10 mouse cellular contexts compared by ENCODE assay signal in the genomic region with DNA sequence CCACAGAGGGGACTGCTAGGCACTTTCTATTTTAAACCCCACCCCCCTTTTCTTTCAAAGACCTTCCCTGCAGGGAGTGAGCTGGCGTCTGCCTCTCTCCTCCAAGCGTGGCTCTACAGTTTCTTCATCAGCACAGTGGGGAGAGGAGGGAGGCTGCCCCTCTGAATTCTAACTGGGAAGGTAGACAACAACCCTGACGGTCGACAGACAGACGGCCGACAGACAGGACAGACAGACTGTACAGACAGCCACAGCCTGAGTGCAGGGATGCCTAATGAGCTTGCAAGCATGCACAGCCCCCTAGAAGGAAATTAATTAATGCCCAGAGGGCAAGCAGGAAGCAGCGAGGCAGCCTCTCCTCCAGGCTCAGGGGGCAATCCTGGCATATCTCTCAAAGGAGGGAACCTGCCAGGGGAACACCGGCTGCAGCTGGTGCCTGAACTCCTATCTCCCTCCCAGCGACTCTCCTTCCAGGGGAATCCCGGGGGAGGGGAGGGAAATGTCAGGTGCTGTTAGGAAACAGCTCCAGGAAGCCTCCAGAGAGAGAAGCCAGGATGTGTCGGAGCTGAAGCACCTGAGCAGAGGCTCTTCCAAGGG. TPM values are rescaled to one million over a fixed set of nuclear protein-coding genes. Genes with fewer than 3 reads are reported as not detected.
DNase-seq lines count a peak whose midpoint lies in the region; ATAC-seq and TF ChIP-seq lines count a peak whose summit lies in the region.
"Had no signal": no experiment of that assay in that cellular context is flagged by ENCODE, and none has a peak within 500 bp of the region (broad histone marks: within the 10 kb centered on the region; RNA-seq: fewer than 3 reads in every experiment).

No protein-coding gene starts in this region.

- no peak for TF ChIP-seq EP300 in liver, postnatal 0 days (IDR thresholded peaks at IDR 0.05; ENCODE audit: low read depth)

- 0 out of 2 replicates have a peak overlapping the region, but pooled peaks have one; percentile 0 for H3K4me3 ChIP-seq in liver, embryonic 11.5 days (ENCODE audit: low read depth, low read length)
- no peak overlapping the region for H3K4me3 ChIP-seq in liver, postnatal 0 days (ENCODE audit: low read depth, low read length)
- peak overlapping the region; percentile 48 for H3K4me3 ChIP-seq in forebrain, embryonic 10.5 days
- no peak overlapping the region for H3K4me3 ChIP-seq in intestine, embryonic 16.5 days (ENCODE audit: low read length)
- H3K4me3 ChIP-seq in kidney, adult 2 months (ENCODE audit: insufficient read depth, low read depth, low read length) = no peak overlapping the region

- H3K4me2 ChIP-seq in liver, embryonic 11.5 days = peak overlapping the region; percentile 61
- no peak overlapping the region; the same call in 1 of the 2 replicates for H3K4me2 ChIP-seq in liver, postnatal 0 days (ENCODE audit: low read depth, low read length)
- H3K4me2 ChIP-seq in intestine, embryonic 16.5 days (ENCODE audit: low read depth, low read length) = peak overlapping the region; percentile 39

- ATAC-seq in liver, embryonic 11.5 days (replicated peaks; ENCODE audit: low FRiP score) = no peak
- no peak for ATAC-seq in liver, postnatal 0 days
- ATAC-seq in intestine, embryonic 16.5 days = peak; percentile 25; the same call in 1 of the 2 replicates
- ATAC-seq: Patski had no signal

- 0 out of 2 replicates have a peak overlapping the region, but pooled peaks have one; percentile 43 for H3K27ac ChIP-seq in liver, embryonic 11.5 days (ENCODE audit: low read depth, low read length)
- H3K27ac ChIP-seq in liver, postnatal 0 days (ENCODE audit: low read depth) = no peak overlapping the region
- H3K27ac ChIP-seq in forebrain, embryonic 10.5 days = peak overlapping the region; percentile 91
- H3K27ac ChIP-seq in intestine, embryonic 16.5 days (ENCODE audit: low read length) = peak overlapping the region; percentile 78
- no peak overlapping the region for H3K27ac ChIP-seq in kidney, adult 2 months (ENCODE audit: insufficient read depth, low read depth, low read length)

- no peaks in the 10 kb centered on the region for H3K9me3 ChIP-seq in liver, embryonic 11.5 days (ENCODE audit: control insufficient read depth, low read length)
- no peaks in the 10 kb centered on the region for H3K9me3 ChIP-seq in liver, postnatal 0 days (ENCODE audit: low read length)
- H3K9me3 ChIP-seq in forebrain, embryonic 10.5 days = no peaks in the 10 kb centered on the region
- no peaks in the 10 kb centered on the region for H3K9me3 ChIP-seq in intestine, embryonic 16.5 days (ENCODE audit: control insufficient read depth, low read length)

- 10% methylated on average over 11 of the region's 11 CpGs for WGBS in liver, embryonic 11.5 days
- WGBS in liver, postnatal 0 days (ENCODE audit: insufficient replicate concordance) = 14% methylated on average over 11 of the region's 11 CpGs
- under 1% methylated on average over 11 of the region's 11 CpGs for WGBS in forebrain, embryonic 10.5 days
- 6% methylated on average over 11 of the region's 11 CpGs for WGBS in intestine, embryonic 16.5 days
- 18% methylated on average over 11 of the region's 11 CpGs for WGBS in kidney, adult 2 months

- no peaks in the 10 kb centered on the region for H3K36me3 ChIP-seq in liver, embryonic 11.5 days (ENCODE audit: control insufficient read depth, insufficient read depth, low read length)
- H3K36me3 ChIP-seq in liver, postnatal 0 days (replicated peaks; ENCODE audit: insufficient read depth, low read length) = no peaks in the 10 kb centered on the region
- peaks cover 7% of the 10 kb centered on the region for H3K36me3 ChIP-seq in forebrain, embryonic 10.5 days (replicated peaks)
- no peaks in the 10 kb centered on the region for H3K36me3 ChIP-seq in intestine, embryonic 16.5 days (ENCODE audit: control insufficient read depth, insufficient read depth, low read length)
- H3K36me3 ChIP-seq in kidney, adult 2 months (ENCODE audit: control insufficient read depth, insufficient read depth, low read length) = no peaks in the 10 kb centered on the region

- DNase-seq in liver, embryonic 11.5 days (ENCODE audit: low spot score) = no peak
- DNase-seq in liver, postnatal 0 days = no peak
- DNase-seq in forebrain, embryonic 10.5 days (ENCODE audit: extremely low spot score, low spot score) = peak; percentile 52
- peak; percentile 70 for DNase-seq in retina, postnatal 1 day
- DNase-seq in left cerebral cortex, adult 11 months (ENCODE audit: low spot score) = no peak
- no peak for DNase-seq in kidney, adult 2 months
- DNase-seq in ovary, postnatal 36 days (ENCODE audit: low spot score) = no peak
- DNase-seq: right cerebral cortex, postnatal 25 days had no signal

- H3K4me1 ChIP-seq in liver, embryonic 11.5 days (replicated peaks; ENCODE audit: control insufficient read depth, insufficient read depth, low read length) = peaks cover 30% of the 10 kb centered on the region
- peaks cover 28% of the 10 kb centered on the region for H3K4me1 ChIP-seq in liver, postnatal 0 days (ENCODE audit: insufficient read depth)
- peaks cover 59% of the 10 kb centered on the region for H3K4me1 ChIP-seq in forebrain, embryonic 10.5 days
- H3K4me1 ChIP-seq in intestine, embryonic 16.5 days (ENCODE audit: control insufficient read depth, insufficient read depth, low read length) = peaks cover 50% of the 10 kb centered on the region
- H3K4me1 ChIP-seq in kidney, adult 2 months (ENCODE audit: control insufficient read depth, insufficient read depth, low read length) = no peaks in the 10 kb centered on the region; the same call in 1 of the 2 replicates

- no peak for TF ChIP-seq CTCF in liver, postnatal 0 days (IDR thresholded peaks at IDR 0.05; ENCODE audit: low read depth)
- TF ChIP-seq CTCF in kidney, adult 2 months (conservative IDR thresholded peaks at IDR 0.05; ENCODE audit: insufficient read depth, insufficient read length, low read depth, low read length) = no peak

- H3K9ac ChIP-seq in liver, embryonic 11.5 days (ENCODE audit: low read depth, low read length) = peak overlapping the region; percentile 31
- H3K9ac ChIP-seq in liver, postnatal 0 days (replicated peaks) = no peak overlapping the region
- H3K9ac ChIP-seq in intestine, embryonic 16.5 days (ENCODE audit: low read depth, low read length) = peak overlapping the region; percentile 56

- no peak for TF ChIP-seq POLR2A in kidney, adult 2 months (IDR thresholded peaks at IDR 0.05; ENCODE audit: low read depth, low read length)

- H3K27me3 ChIP-seq in liver, embryonic 11.5 days (replicated peaks; ENCODE audit: control insufficient read depth, insufficient read depth, low read length) = no peaks in the 10 kb centered on the region
- no peaks in the 10 kb centered on the region for H3K27me3 ChIP-seq in liver, postnatal 0 days (ENCODE audit: insufficient read depth, low read length)
- no peaks in the 10 kb centered on the region for H3K27me3 ChIP-seq in forebrain, embryonic 10.5 days (ENCODE audit: poor library complexity, severe bottlenecking)
- H3K27me3 ChIP-seq in intestine, embryonic 16.5 days (replicated peaks; ENCODE audit: control insufficient read depth, insufficient read depth, low read length) = no peaks in the 10 kb centered on the region
- H3K27me3 ChIP-seq in kidney, adult 2 months (replicated peaks; ENCODE audit: control insufficient read depth, insufficient read depth, low read length) = no peaks in the 10 kb centered on the region
- H3K27me3 ChIP-seq: Patski had no signal

RNA-seq across cellular contexts. Expression of gene Lrrc75a, which starts 18.0 kb away (rescaled TPM):
- polyA plus RNA-seq in liver, embryonic 11.5 days (2014; fragmentation: Nextera tagmentation; extraction: Ambion mirVana) = 6.7 and 8.1 TPM in 2 replicates
- 1.1 and 1.3 TPM in 2 replicates for polyA plus RNA-seq in liver, postnatal 0 days (2015; fragmentation: Nextera tagmentation; extraction: Ambion mirVana)
- 9.1 and 10.0 TPM in 2 replicates for polyA plus RNA-seq in forebrain, embryonic 10.5 days (2016; fragmentation: Nextera tagmentation; extraction: Ambion mirVana)
- polyA plus RNA-seq in intestine, embryonic 16.5 days (2015; fragmentation: Nextera tagmentation; extraction: Ambion mirVana) = 14.1 and 23.8 TPM in 2 replicates
- polyA plus RNA-seq in kidney, adult 2 months (2012; rRNA removed) = 7.8 and 8.0 TPM in 2 replicates

RNA-seq across cellular contexts. Expression of gene Mmgt2, which starts 18.1 kb away (rescaled TPM):
- polyA plus RNA-seq in liver, embryonic 11.5 days (2014; fragmentation: Nextera tagmentation; extraction: Ambion mirVana) = 25.7 and 26.1 TPM in 2 replicates
- 7.8 and 9.6 TPM in 2 replicates for polyA plus RNA-seq in liver, postnatal 0 days (2015; fragmentation: Nextera tagmentation; extraction: Ambion mirVana)
- polyA plus RNA-seq in forebrain, embryonic 10.5 days (2016; fragmentation: Nextera tagmentation; extraction: Ambion mirVana) = 38.6 and 39.0 TPM in 2 replicates
- 82.9 and 86.3 TPM in 2 replicates for polyA plus RNA-seq in intestine, embryonic 16.5 days (2015; fragmentation: Nextera tagmentation; extraction: Ambion mirVana)
- polyA plus RNA-seq in kidney, adult 2 months (2012; rRNA removed) = 24.0 and 33.1 TPM in 2 replicates

RNA-seq across cellular contexts. Expression of gene Trpv2, which starts 56.0 kb away (rescaled TPM):
- polyA plus RNA-seq in liver, embryonic 11.5 days (2014; fragmentation: Nextera tagmentation; extraction: Ambion mirVana) = 9.7 and 10.9 TPM in 2 replicates
- 4.7 and 5.4 TPM in 2 replicates for polyA plus RNA-seq in liver, postnatal 0 days (2015; fragmentation: Nextera tagmentation; extraction: Ambion mirVana)
- polyA plus RNA-seq in forebrain, embryonic 10.5 days (2016; fragmentation: Nextera tagmentation; extraction: Ambion mirVana) = 2.1 and 2.5 TPM in 2 replicates
- 11.0 and 11.2 TPM in 2 replicates for polyA plus RNA-seq in intestine, embryonic 16.5 days (2015; fragmentation: Nextera tagmentation; extraction: Ambion mirVana)
- polyA plus RNA-seq in kidney, adult 2 months (2012; rRNA removed) = 2.6 and 4.1 TPM in 2 replicates

Comparison
In these comparisons a context has a peak if more than half of its experiments do, and no peak if none do; other contexts are left out.
1. H3K27ac ChIP-seq: peak in liver, embryonic 11.5 days (single experiment), forebrain, embryonic 10.5 days (single experiment) and intestine, embryonic 16.5 days (single experiment); none in liver, postnatal 0 days (single experiment) and kidney, adult 2 months (single experiment).
2. H3K4me3 ChIP-seq: peak in liver, embryonic 11.5 days (single experiment) and forebrain, embryonic 10.5 days (single experiment); none in liver, postnatal 0 days (single experiment), intestine, embryonic 16.5 days (single experiment) and kidney, adult 2 months (single experiment).
3. DNase-seq: peak in forebrain, embryonic 10.5 days (single experiment) and retina, postnatal 1 day (single experiment); none in liver, embryonic 11.5 days (single experiment), liver, postnatal 0 days (single experiment), left cerebral cortex, adult 11 months (single experiment), kidney, adult 2 months (single experiment) and ovary, postnatal 36 days (single experiment).